Mouse (Mus musculus) heart, embryonic 13.5 days (tissue): ENCODE measurements around the gene Tm4sf5. TPM values are rescaled to one million over a fixed set of nuclear protein-coding genes. Genes with fewer than 3 reads are reported as not detected.

Source experiments
- ATAC-seq: fragments of 200-750 bp; cut with Nextera tagmentation; 2 replicates; pipeline ENCODE4 v1.8.0; 2017; ENCODE audit warnings: moderate TSS enrichment; ENCODE audit not compliant: insufficient number of reproducible peaks, low FRiP score, low TSS enrichment; ENCODE audit errors: extremely low read depth
- H3K27ac ChIP-seq: fragments of 300-500 bp; sonication (generic); replicated peaks from 2 replicates; pipeline ENCODE4 v1.5.1; 2015; ENCODE audit warnings: moderate library complexity, mild to moderate bottlenecking, inconsistent platforms
- H3K27me3 ChIP-seq: fragments of 300-500 bp; sonication (generic); replicated peaks from 2 replicates; pipeline ENCODE4 v1.6.1; 2015; ENCODE audit warnings: mild to moderate bottlenecking, inconsistent platforms
- H3K36me3 ChIP-seq: fragments of 300-500 bp; sonication (generic); 2 replicates; pipeline ENCODE4 v1.6.1; 2015; ENCODE audit warnings: mild to moderate bottlenecking, inconsistent platforms
- H3K4me1 ChIP-seq: fragments of 300-500 bp; sonication (generic); 2 replicates; pipeline ENCODE4 v1.6.1; 2015; ENCODE audit warnings: inconsistent platforms
- H3K4me2 ChIP-seq: fragments of 300-500 bp; sonication (generic); 2 replicates; pipeline ENCODE4 v1.6.1; 2015; ENCODE audit warnings: inconsistent platforms, mild to moderate bottlenecking, moderate library complexity
- H3K4me3 ChIP-seq: fragments of 300-500 bp; sonication (generic); 2 replicates; pipeline ENCODE4 v1.5.1; 2015; ENCODE audit warnings: moderate library complexity, mild to moderate bottlenecking, inconsistent platforms
- H3K9ac ChIP-seq: fragments of 300-500 bp; sonication (generic); 2 replicates; pipeline ENCODE4 v1.6.1; 2015; ENCODE audit warnings: inconsistent platforms, mild to moderate bottlenecking, moderate library complexity
- H3K9me3 ChIP-seq: fragments of 300-500 bp; sonication (generic); 2 replicates; pipeline ENCODE4 v1.6.1; 2016; ENCODE audit warnings: inconsistent platforms
- WGBS: fragments of 180-500 bp; shearing (Covaris S2); methylation state at CpG from one replicate; pipeline ENCODE4 v1.1.7; 2015; ENCODE audit warnings: mixed read lengths; 5-methylcytosine and 5-hydroxymethylcytosine counted together
- polyA plus RNA-seq: library from polyadenylated mRNA; unstranded; fragments of >200 nt; fragmentation: Nextera tagmentation; extraction: Ambion mirVana; gene quantifications from 2 replicates; pipeline ENCODE4 v1.2.1, GENCODE M21; 2015

The Tm4sf5 gene
- polyA plus RNA-seq, 1 experiment from 2014 or later = 8.4 TPM

GRCm38 (mm10) chr11:70474872-70475534 lies 30.0 kb upstream of the Tm4sf5 start:
- no peak overlapping the region for H3K9ac ChIP-seq
- ATAC-seq = no peak
- whole genome bisulfite sequencing = 54% methylated on average over 12 of the region's 12 CpGs

GRCm38 (mm10) chr11:70485498-70485897 lies 19.5 kb upstream of the Tm4sf5 start:
- no peaks in the 10 kb centered on the region for H3K27me3 ChIP-seq
- ATAC-seq = no peak
- no peak overlapping the region for H3K4me2 ChIP-seq
- 55% methylated on average over 2 of the region's 2 CpGs for WGBS
- H3K4me3 ChIP-seq = no peak overlapping the region
- H3K9me3 ChIP-seq = no peaks in the 10 kb centered on the region
- no peaks in the 10 kb centered on the region for H3K36me3 ChIP-seq
- H3K27ac ChIP-seq = no peak overlapping the region
- H3K9ac ChIP-seq = no peak overlapping the region
- no peaks in the 10 kb centered on the region for H3K4me1 ChIP-seq

More at GRCm38 (mm10) chr11:70474872-70475534, 30.0 kb upstream of the Tm4sf5 start:
- no peak overlapping the region for H3K27ac ChIP-seq
- H3K9me3 ChIP-seq = no peaks in the 10 kb centered on the region
- no peak overlapping the region for H3K4me3 ChIP-seq
- H3K27me3 ChIP-seq = no peaks in the 10 kb centered on the region
- no peaks in the 10 kb centered on the region for H3K36me3 ChIP-seq
- no peak overlapping the region for H3K4me2 ChIP-seq
- H3K4me1 ChIP-seq = no peaks in the 10 kb centered on the region

GRCm38 (mm10) chr11:70487816-70488215 lies 17.2 kb upstream of the Tm4sf5 start:
- H3K27me3 ChIP-seq = no peaks in the 10 kb centered on the region
- H3K27ac ChIP-seq = no peak overlapping the region
- no peaks in the 10 kb centered on the region for H3K36me3 ChIP-seq
- H3K4me2 ChIP-seq = no peak overlapping the region
- no peaks in the 10 kb centered on the region for H3K4me1 ChIP-seq
- no peaks in the 10 kb centered on the region for H3K9me3 ChIP-seq
- WGBS = 40% methylated on average over 4 of the region's 4 CpGs
- H3K9ac ChIP-seq = no peak overlapping the region
- H3K4me3 ChIP-seq = no peak overlapping the region
- no peak for ATAC-seq

GRCm38 (mm10) chr11:70489138-70489537 lies 15.9 kb upstream of the Tm4sf5 start:
- H3K9ac ChIP-seq = no peak overlapping the region
- no peak overlapping the region for H3K4me3 ChIP-seq
- 82% methylated on average over 3 of the region's 3 CpGs for WGBS

DNA sequence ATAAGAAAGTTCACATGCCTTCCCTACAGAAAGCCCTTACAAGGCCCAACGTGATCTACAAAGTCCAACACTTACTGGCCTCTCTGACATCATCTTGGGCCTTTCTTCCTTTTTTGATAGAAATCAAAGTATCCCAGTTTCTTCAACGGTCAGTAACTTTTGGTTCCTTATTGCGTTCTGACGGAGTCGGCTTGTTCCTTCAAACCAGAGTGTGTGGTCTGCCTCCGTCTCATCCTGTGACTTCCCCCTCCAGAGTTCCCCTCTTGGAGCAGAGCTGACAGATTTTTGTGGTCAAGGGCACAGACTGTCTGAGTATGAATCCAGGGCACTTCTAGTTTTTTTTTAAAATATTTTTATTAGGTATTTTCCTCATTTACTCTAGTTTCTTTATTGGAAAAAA lies 15.4 kb upstream of the Tm4sf5 start:
- H3K4me3 ChIP-seq = no peak overlapping the region
- no peak overlapping the region for H3K9ac ChIP-seq
- no peaks in the 10 kb centered on the region for H3K4me1 ChIP-seq
- no peaks in the 10 kb centered on the region for H3K36me3 ChIP-seq
- no peaks in the 10 kb centered on the region for H3K9me3 ChIP-seq
- H3K27ac ChIP-seq = no peak overlapping the region
- no peak overlapping the region for H3K4me2 ChIP-seq
- no peaks in the 10 kb centered on the region for H3K27me3 ChIP-seq
- no peak for ATAC-seq
- WGBS = 66% methylated on average over 6 of the region's 6 CpGs

More at GRCm38 (mm10) chr11:70489138-70489537, 15.9 kb upstream of the Tm4sf5 start:
- no peak for ATAC-seq
- Histone ChIP-seq H3K27me3 (no peaks in the 10 kb centered on the region), H3K9me3 (no peaks in the 10 kb centered on the region), H3K4me1 (no peaks in the 10 kb centered on the region), H3K36me3 (no peaks in the 10 kb centered on the region), H3K4me2 (no peak overlapping the region), H3K27ac (no peak overlapping the region)

DNA sequence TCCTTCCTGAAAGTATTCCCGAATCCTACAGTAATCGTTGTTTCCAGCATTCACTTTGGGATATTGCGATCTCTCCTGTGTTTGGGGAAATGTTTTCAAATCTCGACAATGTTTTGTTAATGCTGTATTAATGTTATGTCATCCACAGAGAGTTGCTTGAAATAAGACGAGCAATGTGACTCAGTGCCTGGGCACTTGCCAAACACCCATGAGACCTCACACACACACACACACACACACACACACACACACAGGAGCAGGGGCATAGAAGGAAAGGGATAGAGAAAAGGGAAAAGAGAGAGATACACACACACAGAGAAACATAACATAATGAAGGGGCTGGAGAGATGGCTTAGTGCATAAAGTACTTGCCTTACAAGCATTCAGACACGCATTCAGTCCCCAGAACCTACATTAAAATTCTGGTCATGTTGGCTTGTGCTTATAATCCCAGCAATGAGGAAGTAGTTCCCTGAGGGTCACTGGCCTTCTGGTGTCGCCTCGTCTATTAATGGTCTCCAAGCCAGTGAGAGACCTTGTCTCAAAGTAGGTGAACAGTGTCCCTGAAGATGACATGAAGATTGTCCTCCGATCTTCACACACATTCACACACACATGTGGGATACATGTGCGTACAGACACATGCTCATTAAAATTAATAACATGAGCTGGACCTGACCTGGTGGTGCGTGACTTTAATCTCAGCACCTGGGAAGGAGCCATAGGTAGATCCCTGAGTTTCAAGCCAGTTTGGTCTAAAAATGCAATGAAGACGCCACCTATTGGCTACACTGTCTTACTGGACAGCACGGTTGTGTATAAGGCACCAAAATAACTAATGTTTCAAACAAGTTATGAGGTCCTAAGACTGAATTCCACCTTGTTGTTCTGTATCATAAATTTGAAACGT lies 5.2 kb upstream of the Tm4sf5 start:
- Histone ChIP-seq H3K36me3 (no peaks in the 10 kb centered on the region), H3K9ac (no peak overlapping the region), H3K27ac (no peak overlapping the region), H3K4me2 (no peak overlapping the region), H3K4me1 (no peaks in the 10 kb centered on the region), H3K27me3 (0 out of 2 replicates have a peak, but pooled peaks cover 5% of the 10 kb centered on the region), H3K4me3 (no peak overlapping the region), H3K9me3 (no peaks in the 10 kb centered on the region)
- 64% methylated on average over 14 of the region's 14 CpGs for WGBS
- ATAC-seq = no peak

DNA sequence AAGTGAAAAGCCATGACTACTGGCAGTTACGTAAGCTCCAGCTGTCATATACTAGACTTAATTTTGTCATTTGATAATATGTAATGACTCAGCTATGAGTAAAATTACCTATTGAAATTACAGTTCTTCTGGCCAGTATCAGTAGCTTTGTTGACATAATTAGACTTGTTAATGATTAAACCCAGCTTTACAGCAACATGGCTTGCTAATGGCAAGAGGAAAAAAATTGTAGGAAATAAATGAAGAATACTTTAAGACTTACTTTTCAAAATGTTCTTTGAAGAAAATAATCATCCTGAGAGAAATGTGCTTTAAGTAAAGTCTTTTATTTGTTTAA lies 4.6 kb upstream of the Tm4sf5 start:
- Histone ChIP-seq H3K4me3 (no peak overlapping the region), H3K4me1 (no peaks in the 10 kb centered on the region), H3K4me2 (no peak overlapping the region), H3K27ac (no peak overlapping the region), H3K9me3 (no peaks in the 10 kb centered on the region), H3K9ac (no peak overlapping the region), H3K27me3 (peaks cover 11% of the 10 kb centered on the region; the same call in 1 of the 2 replicates), H3K36me3 (no peaks in the 10 kb centered on the region)
- no peak for ATAC-seq
- 88% methylated on average over 1 of the region's 1 CpGs for WGBS

DNA sequence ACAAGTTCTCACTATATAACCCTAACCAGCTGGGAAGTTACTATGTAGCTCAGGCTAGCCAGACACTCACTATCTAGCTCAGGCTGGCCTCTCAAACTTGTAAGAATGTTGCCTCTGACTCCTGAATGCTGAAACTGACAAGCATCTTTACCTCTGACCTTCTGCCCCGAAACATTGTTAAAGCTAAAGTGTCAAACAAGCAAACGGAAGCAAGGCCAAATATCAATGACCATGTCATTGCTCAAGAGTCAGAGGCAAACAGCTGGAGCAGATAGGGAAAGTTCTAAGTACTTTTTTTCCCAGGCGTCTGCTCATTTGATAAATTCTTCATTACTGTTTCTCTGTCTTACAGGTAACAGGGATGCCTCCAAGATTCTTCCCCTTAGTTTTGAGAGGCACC lies 3.0 kb upstream of the Tm4sf5 start:
- Histone ChIP-seq H3K27ac (no peak overlapping the region), H3K36me3 (no peaks in the 10 kb centered on the region), H3K27me3 (peaks cover 15% of the 10 kb centered on the region; the same call in 1 of the 2 replicates), H3K9me3 (no peaks in the 10 kb centered on the region), H3K9ac (no peak overlapping the region), H3K4me1 (no peaks in the 10 kb centered on the region), H3K4me2 (no peak overlapping the region), H3K4me3 (no peak overlapping the region)
- WGBS = 49% methylated on average over 3 of the region's 3 CpGs
- no peak for ATAC-seq

GRCm38 (mm10) chr11:70506385-70506784 lies 1.3 kb downstream of the Tm4sf5 start:
- no peaks in the 10 kb centered on the region for H3K9me3 ChIP-seq
- H3K4me2 ChIP-seq = peak overlapping the region; percentile 37; the same call in 1 of the 2 replicates
- H3K27me3 ChIP-seq = peaks cover 49% of the 10 kb centered on the region
- no peak for ATAC-seq
- 22% methylated on average over 4 of the region's 4 CpGs for WGBS
- no peak overlapping the region for H3K27ac ChIP-seq
- no peaks in the 10 kb centered on the region for H3K36me3 ChIP-seq
- H3K9ac ChIP-seq = no peak overlapping the region
- no peak overlapping the region for H3K4me3 ChIP-seq
- H3K4me1 ChIP-seq = peaks cover 9% of the 10 kb centered on the region; the same call in 1 of the 2 replicates

DNA sequence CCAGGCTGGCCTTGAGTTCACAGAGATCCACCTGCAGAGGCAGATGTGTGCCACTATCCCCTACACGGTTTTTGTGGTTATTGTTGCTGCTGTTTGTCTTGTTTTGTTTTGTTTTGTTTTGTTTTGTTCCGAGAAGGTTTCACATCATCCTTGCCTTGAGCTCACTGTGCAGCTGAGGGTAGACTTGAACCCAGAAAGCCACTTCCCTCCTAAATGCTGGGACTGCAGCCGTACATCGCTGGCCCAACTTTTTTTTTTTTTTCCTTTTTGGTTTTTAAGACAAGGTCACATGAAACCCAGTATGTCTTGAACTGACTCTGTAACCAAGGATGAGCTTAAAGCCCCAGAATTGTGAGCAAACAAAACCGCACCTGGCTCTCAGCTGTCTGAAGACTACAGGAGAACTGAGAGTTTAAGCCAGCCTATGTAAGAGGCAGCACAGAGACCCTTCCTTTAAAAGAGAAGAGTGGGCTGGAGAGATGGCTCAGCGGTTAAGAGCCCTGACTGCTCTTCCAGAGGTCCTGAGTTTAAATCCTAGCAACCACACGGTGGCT lies 2.0 kb downstream of the Tm4sf5 start:
- H3K4me2 ChIP-seq = no peak overlapping the region
- no peak overlapping the region for H3K27ac ChIP-seq
- peaks cover 49% of the 10 kb centered on the region for H3K27me3 ChIP-seq
- ATAC-seq = no peak
- no peaks in the 10 kb centered on the region for H3K9me3 ChIP-seq
- H3K4me3 ChIP-seq = no peak overlapping the region
- peaks cover 9% of the 10 kb centered on the region; the same call in 1 of the 2 replicates for H3K4me1 ChIP-seq
- no peaks in the 10 kb centered on the region for H3K36me3 ChIP-seq
- H3K9ac ChIP-seq = no peak overlapping the region
- 67% methylated on average over 7 of the region's 7 CpGs for WGBS

- Histone ChIP-seq H3K9ac (peak overlapping the region; percentile 37; the same call in 1 of the 2 replicates), H3K36me3 (no peaks in the 10 kb centered on the region), H3K4me3 (0 out of 2 replicates have a peak overlapping the region, but pooled peaks have one; percentile 14), H3K27me3 (peaks cover 42% of the 10 kb centered on the region), H3K4me2 (peak overlapping the region; percentile 40), H3K4me1 (peaks cover 9% of the 10 kb centered on the region; the same call in 1 of the 2 replicates), H3K27ac (no peak overlapping the region), H3K9me3 (no peaks in the 10 kb centered on the region)
- WGBS = 10% methylated on average over 19 of the region's 19 CpGs
- ATAC-seq = no peak
These were observed 4.9 kb downstream of the Tm4sf5 start for GRCm38 (mm10) chr11:70509753-70510564.
